Mouse (Mus musculus): ENCODE results near the gene Gm17324. TPM values are rescaled to one million over a fixed set of nuclear protein-coding genes. Genes with fewer than 3 reads are reported as not detected.

Gene Gm17324
- polyA plus RNA-seq (2012; rRNA removed): 0.21 and 0.71 TPM in 2 replicates

DNA sequence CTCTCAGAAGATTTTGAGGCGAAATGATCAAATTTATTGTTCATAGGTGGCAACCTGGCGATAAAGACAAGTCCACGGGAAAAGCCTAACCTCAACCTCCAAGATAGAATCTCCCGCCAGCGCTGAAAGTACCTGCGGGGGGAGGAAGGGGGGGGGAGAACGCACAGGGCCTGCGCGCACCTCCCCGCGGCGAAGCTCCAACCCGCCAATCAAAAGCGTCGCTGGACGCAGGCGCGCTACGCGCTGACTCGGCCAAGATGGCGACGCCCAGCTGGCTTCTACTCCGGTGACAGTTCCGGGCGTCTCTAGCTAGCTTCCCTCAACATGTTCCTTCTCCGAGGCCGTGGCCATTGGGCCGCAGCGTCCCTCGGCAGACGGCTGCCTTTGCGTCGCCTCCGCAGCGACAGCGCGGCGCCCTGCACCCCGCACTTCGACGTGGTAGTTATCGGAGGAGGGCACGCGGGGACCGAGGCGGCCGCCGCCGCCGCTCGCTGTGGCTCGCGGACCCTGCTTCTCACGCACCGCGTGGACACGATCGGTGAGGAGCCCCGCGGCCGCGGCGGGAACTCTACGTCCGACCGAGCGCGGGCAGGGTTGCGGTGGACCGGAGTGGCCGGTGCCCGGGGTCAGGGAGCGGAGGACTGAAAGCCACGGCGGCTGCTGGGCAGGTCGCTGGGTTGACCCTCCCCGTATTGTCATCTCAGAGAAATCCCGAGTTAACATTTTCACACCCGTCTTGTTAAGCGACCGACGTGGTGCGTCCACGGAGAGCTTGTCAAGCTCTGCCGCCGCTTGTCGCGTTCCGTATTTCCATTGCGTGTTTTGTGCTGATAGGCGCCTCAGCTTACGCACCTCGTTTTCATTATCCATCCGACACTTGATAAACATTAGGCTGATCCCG lies at the start of gene Gm17324, which contains the start of gene Mto1:
Gene Gm17324, minus strand, starts transcription at position 814 of the 901 bp plus-strand sequence.
Gene Mto1, plus strand, starts transcription at position 236 of the 901 bp plus-strand sequence.

GRCm38 (mm10) chr9:78488890-78489420 lies 40.4 kb upstream of the Gm17324 start, which contains the start of gene Eef1a1:
Gene Eef1a1, minus strand, starts transcription at chr9:78489151.

GRCm38 (mm10) chr9:78442579-78443392 lies 5.8 kb downstream of the Gm17324 start, which contains the start of gene Cgas:
Gene Cgas, minus strand, starts transcription at chr9:78443237.

Other genes with a start within 250 kb of the Gm17324 start
- gene Gsta1, start 218.1 kb downstream of the Gm17324 start, polyA plus RNA-seq (2012; rRNA removed): not detected in 2 replicates
- not detected in 2 replicates for gene Gm3776, start 191.7 kb downstream of the Gm17324 start, polyA plus RNA-seq (2012; rRNA removed)
- not detected in 2 replicates for gene Gm10639, start 158.9 kb downstream of the Gm17324 start, polyA plus RNA-seq (2012; rRNA removed)
- 1.5 and 3.4 TPM in 2 replicates for gene Omt2a, start 134.0 kb downstream of the Gm17324 start, polyA plus RNA-seq (2012; rRNA removed)
- 2.8 and 4.2 TPM in 2 replicates for gene Omt2b, start 121.2 kb downstream of the Gm17324 start, polyA plus RNA-seq (2012; rRNA removed)
- 2.2 and 2.6 TPM in 2 replicates for gene Gsta2, start 93.0 kb downstream of the Gm17324 start, polyA plus RNA-seq (2012; rRNA removed)
- gene Dppa5a, start 80.6 kb downstream of the Gm17324 start, polyA plus RNA-seq (2012; rRNA removed): 3.1 and 4.8 TPM in 2 replicates
- gene Ooep, start 70.1 kb downstream of the Gm17324 start, polyA plus RNA-seq (2012; rRNA removed): 6.8 and 7.6 TPM in 2 replicates
- gene Ddx43, start 53.0 kb downstream of the Gm17324 start, polyA plus RNA-seq (2012; rRNA removed): 0.07 TPM in 1 of 2 replicates, not detected in the other
- 0.77 and 1.4 TPM in 2 replicates for gene Cgas, start 5.5 kb downstream of the Gm17324 start, polyA plus RNA-seq (2012; rRNA removed)
- gene Mto1, start 578 bp downstream of the Gm17324 start, polyA plus RNA-seq (2012; rRNA removed): 18.1 and 27.4 TPM in 2 replicates
- 2,344 and 3,976 TPM in 2 replicates for gene Eef1a1, start 40.4 kb upstream of the Gm17324 start, polyA plus RNA-seq (2012; rRNA removed)
- gene Slc17a5, start 139.3 kb upstream of the Gm17324 start, polyA plus RNA-seq (2012; rRNA removed): 8.0 TPM in 2 replicates
- 0.87 and 2.8 TPM in 2 replicates for gene Cd109, start 166.8 kb upstream of the Gm17324 start, polyA plus RNA-seq (2012; rRNA removed)